Mouse (Mus musculus) retina, adult 2 months (tissue): ENCODE data around the gene Taco1.
A peak's percentile ranks its signal among the peaks of the same experiment; 100 is the strongest.
"Not testable (repeated sequence)": the region's sequence is repeated elsewhere in the genome, so short reads cannot be mapped to it uniquely, and the experiment has no call there.

ENCODE experiments used
- DNase-seq: peaks from one replicate; pipeline ENCODE4 v3.0.0-alpha.2; 2012; ENCODE audit warnings: low read depth, low spot score

Gene Taco1

DNA sequence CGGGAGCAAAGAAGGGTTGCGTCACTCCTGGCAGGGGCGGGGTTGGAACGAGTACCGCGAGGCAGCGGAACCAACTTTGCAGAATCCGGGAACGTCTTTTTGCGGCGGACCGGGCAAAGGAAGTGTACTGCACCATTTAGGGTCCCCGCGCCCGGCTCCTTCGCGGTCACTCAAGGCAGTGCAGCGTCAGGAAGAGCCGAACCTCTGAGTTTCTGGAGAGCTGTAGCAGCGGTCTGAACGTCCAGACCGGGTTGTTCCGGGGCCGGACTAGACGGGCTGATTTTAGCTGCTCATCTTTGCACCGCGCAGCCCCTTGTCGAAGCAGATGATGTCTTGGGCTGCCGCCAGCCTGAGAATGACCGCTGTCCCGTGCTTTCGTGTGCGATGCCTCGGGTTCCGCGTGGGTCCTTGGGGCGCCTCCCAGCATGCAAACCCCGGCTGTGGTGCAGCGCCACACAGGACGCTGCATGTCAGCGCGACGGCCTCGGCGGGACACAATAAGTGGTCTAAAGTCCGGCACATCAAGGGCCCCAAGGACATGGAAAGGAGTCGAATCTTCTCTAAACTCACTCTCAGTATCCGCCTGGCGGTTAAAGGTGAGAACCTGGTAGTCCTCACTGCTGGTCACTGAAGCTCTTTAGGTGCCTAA is at the start of gene Taco1:
Gene Taco1, plus strand, starts transcription at position 139 of the 649 bp plus-strand sequence.
- DNase-seq, result peak; percentile 89

DNA sequence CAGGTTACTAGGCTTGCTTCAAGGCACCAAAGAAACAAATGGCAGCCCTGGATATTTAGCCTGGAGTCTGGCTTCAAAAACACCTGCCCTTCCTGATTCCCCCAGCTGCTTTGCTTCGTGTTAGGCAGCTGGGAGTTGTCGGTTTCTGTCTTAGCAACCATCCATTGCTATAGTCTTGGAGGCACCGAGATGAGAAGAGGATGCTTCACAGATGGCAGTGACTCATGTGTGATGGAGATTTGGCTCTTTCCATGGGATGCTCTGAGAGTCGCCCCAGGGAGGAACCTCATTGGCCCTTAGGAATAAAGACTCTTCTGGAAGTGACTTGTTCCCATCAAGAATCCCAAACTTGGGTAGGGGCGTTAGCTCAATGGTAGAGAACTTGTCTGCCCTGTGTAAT is 49.4 kb upstream of the Taco1 start:
- no peak for DNase-seq

DNA sequence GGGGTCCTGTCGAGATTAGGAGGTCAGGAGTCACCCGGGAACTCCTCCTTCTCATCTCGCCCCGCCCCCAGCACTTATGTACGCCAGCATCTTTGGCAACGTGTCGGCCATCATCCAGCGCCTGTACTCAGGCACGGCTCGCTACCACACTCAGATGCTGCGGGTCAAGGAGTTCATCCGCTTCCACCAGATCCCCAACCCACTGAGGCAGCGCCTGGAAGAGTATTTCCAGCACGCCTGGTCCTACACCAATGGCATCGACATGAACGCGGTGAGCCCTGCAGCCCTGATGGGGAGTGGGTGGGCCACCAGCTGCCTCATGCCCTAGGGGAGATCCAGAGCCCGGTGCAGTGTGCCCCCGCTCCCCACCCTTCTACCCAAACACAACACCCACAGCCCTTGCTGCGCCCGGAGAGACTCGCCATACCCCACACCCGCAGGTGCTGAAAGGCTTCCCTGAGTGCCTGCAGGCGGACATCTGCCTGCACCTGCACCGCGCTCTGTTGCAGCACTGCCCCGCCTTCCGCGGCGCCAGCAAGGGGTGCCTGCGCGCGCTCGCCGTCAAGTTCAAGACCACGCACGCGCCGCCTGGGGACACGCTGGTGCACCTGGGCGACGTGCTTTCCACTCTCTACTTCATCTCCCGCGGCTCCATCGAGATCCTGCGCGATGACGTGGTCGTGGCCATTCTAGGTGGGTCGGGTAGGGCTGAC is 45.7 kb upstream of the Taco1 start:
- DNase-seq, result no peak

DNA sequence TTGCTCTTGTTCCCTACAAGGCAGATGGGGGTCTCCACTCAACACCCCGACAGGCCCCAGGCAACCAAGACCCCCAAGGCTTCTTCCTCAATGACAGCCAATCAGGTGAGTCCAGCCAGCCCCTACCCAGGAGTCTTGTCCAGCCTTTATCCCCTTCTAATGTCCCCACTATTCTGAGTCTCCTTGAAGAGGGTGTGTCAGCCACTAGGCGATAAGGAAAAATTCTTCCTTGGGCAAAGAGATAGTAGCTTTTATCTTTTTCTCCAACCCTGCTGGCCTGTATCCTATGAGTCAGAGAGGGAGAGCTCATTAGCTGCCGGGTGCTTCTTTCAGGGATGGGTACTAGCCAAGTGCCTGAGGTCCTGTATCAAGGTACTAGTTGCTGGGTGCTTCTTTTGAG is 40.1 kb upstream of the Taco1 start:
- no peak for DNase-seq

DNA sequence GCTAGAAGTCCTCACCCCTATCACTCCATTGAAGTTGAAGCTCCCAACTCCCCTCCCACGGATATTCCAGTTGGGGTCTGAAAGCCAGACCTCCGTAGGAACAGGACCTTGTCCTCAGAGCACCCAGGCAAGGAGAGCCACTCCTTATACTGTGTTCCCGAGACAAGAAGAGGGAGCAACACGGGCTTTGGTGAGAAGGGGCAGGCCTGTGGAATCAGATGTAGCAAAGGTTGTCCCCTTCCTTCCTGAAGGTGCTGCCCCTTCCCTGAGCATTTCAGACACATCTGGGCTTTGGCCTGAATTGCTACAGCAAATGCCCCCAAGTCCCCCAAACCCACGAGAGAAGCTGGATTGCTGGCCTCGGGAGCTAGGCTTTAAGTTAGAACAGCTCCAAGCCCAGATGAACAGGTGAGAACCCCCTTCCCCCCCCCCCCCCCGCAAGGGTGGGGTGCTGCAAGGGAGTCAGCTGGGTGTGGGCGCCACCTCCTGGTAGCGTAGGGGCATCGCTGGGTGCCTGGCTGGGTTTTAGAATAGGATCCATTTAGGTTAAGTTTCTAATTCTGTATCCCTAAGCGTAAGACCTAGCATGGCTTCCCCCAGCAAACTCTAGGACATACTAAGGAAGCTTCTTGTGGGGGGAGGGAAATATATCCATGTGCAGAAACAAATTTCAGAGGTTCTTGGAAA is 39.3 kb upstream of the Taco1 start:
- peak; percentile 50 for DNase-seq

DNA sequence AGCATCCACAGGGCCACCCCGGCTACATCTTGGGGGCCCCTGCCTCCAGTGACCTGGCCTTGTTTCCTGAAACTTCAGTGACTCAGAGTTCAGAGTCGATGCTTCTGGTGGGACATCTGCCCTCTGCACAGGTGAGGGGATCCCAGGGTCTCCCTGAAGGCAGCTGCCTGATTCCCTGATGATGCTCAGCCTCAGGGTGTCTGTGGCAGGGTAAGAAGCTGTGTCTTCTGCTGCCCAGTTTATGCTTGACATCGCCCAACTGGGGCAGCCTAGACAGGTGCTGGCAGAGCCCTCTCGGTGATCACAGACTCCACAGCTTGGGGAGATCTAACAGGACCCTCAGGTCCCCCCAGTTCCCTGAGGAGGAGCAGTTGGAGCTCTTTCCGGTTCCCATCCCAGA is 38.3 kb upstream of the Taco1 start:
- no peak for DNase-seq

DNA sequence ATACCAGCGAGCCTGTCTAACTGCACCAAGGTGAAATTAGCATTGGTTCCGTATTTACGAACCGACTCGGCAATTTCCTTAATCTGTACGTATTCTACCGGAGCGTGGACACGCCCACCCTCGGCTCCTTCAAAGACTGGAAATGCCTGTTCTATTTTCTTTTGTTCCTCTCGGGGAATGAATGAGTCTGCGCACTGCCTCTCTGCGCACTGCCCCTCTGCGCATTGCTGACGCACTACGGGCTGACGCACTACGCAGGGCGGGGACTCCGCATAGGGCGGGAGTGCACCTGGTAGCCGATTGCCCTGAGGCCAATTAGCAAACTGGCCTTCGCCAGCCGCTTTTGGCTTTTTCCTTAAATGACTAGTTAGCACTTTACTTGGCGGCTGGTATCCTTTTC is 33.8 kb upstream of the Taco1 start:
- not testable (repeated sequence) for DNase-seq

DNA sequence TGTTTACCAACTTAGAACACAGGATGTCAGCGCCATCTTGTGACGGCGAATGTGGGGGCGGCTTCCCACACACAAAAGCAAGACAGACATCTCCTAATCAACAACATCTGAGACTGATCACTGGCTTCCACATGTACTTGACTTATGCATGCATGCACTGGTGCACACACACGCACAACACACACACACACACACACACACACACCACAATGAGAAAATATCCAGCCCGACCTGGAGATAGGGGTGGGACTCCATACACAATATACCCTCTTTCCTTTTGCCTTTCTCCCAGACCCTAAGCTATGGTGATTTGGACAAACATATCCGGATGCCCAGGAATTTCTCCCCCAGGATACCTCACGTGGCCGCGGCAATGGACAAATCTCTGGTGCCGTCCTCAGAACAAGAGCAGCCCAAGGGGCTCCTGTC is 32.4 kb upstream of the Taco1 start:
- no peak for DNase-seq

DNA sequence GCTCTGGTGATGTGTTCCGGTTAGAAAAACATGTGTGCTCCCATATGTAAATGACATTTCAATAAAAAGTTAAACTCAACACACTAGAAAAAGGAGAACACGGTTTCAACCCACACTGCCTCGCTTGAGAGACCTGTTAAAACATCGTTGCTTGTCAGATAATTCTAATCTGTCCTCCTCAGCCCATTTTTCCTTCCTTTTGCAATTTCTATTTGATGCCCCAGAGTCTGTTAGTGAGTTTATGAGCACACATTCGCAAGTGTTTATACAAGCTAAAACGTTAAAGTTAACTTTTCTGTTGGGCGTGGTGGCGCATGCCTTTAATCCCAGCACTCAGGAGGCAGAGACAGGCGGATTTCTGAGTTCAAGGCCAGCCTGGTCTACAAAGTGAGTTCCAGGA is 30.9 kb upstream of the Taco1 start:
- no peak for DNase-seq

DNA sequence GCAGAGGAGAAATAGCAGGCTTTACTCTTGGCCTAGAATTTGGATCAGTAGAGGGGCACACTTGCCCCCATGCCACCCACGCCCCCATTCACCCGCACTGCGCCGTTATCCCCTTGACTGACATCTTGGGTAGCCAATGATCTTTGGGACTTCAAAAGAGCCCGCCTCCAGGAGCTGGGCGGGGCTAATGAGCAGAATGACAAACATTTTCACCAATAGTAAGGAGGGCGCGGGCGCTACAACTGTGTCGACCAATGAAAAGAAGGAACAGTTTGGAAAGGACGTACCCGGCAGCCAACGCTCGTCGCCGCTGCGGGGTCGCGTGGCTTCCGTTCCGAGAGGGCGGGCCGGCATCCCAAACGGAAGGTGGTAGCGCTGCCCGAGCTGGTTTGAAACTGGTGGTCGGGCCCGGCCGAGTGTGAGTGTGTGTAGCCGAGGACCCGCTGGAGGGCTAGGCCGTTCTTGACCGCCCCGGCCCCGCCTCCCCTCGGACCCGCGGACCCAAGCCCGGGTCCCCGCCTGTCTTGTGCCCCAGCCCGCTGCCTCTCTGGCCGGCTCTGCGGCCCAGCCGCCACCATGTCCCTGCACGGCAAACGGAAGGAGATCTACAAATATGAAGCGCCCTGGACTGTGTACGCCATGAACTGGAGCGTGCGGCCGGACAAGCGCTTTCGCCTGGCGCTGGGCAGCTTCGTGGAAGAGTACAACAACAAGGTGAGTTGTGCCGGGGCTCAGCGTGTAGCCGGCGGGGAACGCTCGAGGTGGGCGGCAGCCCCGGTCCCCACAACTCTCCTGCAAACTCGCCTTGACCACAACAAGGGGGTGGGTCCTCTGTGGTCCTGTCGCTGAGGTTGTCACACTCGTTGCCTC is 29.1 kb upstream of the Taco1 start, which contains the start of gene Dcaf7:
Gene Dcaf7, plus strand, starts transcription at position 325 of the 870 bp plus-strand sequence.
- peak; percentile 97 for DNase-seq

DNA sequence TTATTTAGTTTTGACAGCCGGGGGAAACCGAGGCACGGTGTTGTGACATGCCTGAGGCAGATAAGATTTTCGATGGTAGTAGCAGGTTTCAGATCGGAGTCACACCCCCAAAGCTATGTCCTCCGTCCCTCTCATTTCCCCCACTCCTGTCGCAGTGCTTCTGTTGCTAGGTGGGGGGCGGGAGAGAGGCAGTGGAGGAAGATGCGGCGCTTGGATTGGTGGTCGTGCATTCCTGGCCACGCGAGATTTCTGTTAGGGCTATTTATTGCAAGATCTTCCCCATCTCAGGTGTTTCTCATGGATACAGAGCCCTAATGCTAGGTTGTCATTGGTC is 28.5 kb upstream of the Taco1 start:
- peak; percentile 30 for DNase-seq

DNA sequence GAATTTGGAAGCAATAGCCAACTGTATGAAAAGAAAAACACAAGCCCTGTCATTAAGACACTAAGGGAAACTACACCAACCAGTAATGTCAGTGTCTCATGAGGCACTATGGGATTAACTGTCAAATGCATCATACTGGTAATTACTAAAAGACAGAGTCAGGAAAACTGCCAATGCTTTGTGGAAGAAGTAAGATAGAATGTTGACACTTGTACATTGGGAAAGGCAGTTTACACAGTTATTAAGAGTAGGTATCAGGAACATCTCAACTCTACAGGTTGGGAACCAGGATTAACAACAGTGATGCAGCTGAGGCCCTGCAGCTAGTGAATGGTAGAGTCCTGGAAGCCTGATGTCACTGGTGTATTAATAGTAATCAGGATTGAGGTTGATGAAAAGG is 21.5 kb upstream of the Taco1 start:
- no peak for DNase-seq

DNA sequence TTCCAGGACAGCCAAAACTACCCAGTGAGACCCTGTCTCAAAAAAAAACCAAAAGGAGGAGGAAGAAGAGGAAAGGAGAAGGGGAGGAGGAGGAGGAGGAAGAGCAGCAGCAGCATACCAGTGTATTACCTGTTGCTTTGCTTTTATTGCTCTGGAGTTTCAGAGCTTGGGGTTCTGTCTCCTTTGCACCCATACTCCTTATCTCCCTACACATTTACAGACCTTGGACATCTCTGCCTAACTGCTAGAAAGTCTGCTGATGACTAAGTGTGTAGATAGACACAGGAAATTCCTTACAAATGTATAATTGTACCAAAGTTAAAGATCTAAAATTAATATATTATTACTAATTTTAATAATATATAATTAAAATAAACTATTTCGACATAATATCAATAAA is 20.6 kb upstream of the Taco1 start:
- DNase-seq, result no peak

DNA sequence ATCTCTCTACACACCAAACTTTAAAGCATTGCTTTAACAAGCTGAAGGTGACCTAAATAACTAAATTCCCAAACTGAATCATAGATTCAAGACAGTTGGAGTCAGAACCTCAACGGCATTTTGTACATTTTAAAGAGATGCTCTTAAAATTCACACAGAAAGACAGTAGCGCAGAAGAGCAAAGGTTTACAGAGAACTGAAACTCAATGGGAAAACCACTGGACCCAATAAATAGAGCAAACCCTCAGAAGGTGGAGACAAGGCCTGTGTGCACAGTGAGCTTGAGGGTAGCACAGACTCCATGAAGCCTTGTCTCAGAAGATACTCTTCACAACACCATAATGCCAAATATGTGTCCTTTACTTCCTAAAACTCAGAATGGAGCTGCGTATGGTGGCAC is 20.1 kb upstream of the Taco1 start:
- no peak for DNase-seq

DNA sequence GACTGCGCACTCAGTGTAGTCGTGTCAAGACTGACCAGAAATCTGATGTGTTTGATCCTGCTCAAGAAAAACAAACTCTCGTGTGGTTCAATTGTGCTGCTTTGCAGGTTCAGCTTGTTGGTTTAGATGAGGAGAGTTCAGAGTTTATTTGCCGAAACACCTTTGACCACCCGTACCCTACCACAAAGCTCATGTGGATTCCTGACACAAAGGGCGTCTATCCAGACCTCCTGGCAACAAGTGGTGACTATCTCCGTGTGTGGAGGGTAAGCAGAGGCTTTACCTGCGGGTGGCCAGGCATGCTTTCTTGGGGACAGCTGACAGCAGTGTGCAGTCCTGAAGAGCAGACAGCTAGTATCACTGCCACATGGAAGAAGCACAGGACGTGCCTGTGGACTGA is 19.3 kb upstream of the Taco1 start:
- no peak for DNase-seq

DNA sequence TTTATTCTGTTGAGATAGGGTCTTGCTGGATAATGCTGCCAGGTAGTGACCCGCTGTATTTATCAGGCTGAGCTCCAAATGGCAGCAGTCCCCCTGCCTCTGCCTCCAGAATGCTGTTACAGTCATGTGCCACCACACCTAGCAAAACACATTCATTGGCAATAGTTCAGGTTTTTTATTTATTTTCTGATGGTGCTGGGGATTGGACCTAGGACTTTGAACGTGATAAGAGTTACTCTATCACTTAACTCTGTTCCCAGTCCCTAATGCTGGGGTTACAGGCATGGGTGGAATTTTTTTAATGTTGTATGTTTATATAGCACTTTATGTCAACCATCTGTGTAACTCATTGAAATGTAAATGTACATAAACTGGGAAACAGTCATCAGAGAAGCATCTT is 11.9 kb upstream of the Taco1 start:
- no peak for DNase-seq

DNA sequence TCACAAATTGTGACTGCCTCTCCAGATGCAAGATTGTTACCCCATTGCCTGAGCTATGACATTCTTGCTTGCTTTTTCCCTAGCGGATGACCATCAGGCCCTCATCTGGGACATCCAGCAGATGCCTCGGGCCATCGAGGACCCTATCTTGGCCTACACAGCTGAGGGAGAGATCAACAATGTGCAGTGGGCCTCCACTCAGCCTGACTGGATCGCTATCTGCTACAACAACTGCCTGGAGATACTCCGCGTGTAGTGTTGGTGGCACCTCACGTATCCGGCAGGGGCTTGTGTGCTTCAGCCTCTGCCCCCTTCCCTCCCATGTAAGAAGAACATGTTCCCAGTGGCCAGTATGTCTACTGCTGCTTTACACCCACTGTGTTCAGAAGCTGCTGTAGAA is 11.3 kb upstream of the Taco1 start:
- no peak for DNase-seq

DNA sequence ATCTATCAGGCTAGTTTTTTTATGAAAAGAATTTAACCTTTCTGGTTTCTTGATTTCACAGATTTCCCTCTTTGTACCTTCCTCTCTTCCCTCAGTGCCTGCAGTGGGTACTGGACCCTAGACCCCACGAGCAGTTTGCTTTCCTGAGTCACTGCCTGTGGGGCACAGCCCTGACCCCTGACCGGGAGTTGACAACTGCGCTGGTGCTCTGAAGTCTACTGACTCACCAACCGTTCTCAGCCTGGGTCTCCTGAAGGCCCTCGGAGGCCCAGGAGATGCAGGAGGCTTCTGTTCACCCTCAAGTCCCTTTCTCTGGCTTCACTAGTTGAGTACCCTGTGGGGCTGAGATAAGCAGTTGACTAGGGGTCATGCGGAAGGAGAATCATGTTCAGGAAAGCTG is 10.5 kb upstream of the Taco1 start:
- no peak for DNase-seq

DNA sequence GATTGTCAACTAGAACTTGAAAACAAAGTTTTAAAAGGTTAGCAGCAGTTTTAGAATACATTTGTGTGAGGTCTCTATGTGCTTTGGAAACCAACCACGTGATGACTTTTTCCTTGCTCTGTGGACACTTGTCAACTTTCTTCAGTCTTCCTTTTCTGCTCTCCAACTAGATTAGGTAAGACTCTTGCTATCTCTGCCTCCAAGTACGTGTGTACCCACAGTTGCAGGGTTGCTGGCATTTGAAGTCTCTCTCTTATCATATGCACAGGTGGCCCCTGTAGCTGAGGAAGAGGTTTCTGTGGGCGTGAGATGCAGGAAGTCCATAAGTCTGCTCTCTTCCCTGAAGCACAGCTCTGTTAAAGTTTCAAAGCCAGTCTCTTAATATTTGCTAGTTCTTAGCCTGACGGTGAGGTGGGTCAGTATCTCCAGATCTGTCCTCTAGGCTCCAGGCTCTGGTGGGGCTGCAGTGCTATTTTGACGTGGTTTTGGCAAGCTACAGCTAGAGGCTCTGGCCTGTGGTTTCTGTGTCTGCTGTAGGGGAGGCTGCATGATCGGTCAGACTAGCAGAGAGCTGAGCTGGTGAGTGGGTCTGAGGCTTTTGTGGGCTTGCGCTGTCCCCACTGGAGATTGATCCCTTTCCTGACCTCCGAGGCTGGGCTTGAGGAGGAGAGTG is 8.9 kb upstream of the Taco1 start:
- no peak for DNase-seq

DNA sequence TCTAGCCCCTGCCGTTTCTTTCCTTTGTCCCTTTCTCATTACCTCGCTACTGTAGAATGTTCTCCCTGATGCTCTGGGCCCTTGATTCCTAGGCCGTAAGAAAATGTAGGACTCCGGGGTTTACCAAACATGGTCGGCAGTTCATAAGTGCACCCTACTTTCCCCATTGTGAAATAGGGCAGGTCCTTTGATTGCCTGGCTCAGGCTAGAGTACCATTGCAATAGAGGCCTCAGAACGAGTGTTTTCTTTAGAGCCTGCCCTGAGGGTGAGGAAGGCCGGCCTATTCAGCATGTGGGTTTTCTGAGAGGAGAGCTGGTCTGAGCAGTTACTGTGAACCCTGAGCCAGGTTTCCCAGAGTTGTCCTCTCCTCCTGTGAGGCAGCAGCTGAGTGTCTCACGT is 7.8 kb upstream of the Taco1 start:
- no peak for DNase-seq

DNA sequence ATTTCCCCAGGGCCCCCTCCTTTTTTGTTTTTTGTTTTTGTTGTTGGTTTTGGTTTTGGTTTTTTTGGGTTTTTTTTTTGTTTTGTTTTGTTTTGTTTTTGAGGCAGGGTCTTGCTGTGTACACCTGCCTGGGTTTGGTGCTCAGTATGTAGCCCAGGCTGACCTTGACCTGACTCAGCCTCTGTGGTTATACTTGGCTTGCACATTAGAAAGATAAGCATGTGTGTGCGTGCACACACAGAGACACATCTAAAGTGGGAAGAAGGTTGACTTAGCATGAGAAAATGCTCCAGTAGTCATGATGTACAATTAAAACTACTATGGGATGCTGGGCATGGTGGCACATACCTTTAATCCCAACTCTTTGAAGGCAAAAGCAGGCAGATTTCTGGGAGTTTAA is 5.3 kb upstream of the Taco1 start:
- no peak for DNase-seq

DNA sequence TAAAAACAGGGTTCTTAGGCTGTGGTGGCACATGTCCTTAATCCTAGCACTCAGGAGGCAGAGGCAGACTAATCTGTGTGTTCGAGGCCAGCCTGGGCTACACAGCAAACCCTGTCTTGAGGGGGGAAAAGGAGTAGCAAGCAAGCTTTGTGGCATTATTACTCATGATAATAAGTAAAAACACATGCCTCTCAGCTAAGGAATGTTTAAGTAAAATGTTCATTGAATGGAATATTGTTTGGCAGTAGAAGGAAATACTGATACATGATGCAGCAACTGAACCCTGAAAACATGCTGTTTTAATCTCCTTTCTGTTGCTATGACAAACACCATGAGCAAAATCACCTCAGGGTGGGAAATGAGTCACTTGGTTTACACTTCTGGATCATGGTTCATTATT is 4.5 kb upstream of the Taco1 start:
- no peak for DNase-seq
